Mouse (Mus musculus) 3134 (cell line): Measurements from ENCODE around the gene Atrnl1.

ENCODE experiments used
- DNase-seq: peaks from one replicate; pipeline ENCODE4 v3.0.0-alpha.2; 2011; ENCODE audit warnings: low spot score; ENCODE audit not compliant: insufficient read length; ENCODE audit errors: extremely low read depth

Atrnl1 gene

DNA sequence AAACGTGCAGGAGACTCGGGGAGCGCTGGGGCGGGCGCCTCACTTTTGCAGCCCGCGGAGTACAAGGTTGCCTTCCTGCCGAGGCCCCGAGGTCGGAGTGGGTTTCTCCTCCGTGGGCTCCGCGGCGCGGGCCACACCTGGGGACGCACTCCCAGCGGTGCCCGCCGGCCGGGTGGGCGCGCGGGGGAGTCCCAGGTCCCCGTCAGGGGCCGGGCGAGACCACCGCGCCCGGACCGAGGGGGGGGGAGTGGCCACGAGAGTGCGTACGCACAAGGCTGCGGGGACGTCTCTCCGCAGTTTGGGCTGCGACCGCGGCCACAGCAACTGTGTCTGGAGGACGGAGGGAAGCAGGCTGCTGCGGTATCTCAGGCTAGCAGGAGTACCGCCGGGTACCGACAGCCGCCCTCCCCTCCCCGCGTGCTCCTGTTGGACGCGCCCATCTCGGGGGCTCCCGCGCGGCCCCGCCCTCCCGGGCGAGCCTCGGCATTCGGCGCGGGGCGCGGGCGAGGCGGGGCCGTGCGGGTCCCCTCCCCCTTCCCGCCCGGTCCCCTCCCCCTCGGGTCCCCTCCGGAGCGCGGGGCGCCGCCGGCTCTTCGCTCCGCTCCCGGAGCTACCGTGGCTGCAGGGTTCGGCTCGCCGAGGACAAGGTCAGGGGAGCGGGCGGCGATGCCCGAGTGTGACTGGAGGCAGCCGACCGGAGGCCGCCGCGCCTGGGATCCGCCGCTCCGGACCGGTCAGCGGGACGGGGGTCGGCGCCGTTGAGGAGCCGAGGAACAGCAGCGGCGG, at the start of gene Atrnl1:
TSS of gene Atrnl1 (plus strand) at position 559 of the 786 bp plus-strand sequence.
- DNase-seq: peak; percentile 88

DNA sequence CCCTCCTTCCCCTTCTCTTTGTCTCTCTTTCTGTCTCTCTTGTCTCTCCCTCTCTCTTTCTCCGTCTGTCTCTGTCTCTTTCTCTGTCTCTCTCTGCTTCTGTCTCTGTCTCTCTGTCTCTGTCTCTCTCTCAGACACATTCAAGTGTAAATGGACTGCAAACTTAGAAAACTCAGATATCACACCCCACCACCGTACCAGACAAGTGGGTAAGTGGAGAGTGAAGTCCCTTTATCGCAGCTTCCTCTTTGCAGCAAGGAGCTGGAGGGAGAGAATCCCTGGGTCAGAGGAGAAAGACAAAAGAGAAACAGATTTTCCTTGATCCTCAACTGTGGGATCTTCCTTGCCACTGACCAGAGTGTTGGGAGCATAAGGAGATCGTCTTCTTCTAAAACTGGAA, 49.3 kb upstream of the Atrnl1 start:
- no peak for DNase-seq

DNA sequence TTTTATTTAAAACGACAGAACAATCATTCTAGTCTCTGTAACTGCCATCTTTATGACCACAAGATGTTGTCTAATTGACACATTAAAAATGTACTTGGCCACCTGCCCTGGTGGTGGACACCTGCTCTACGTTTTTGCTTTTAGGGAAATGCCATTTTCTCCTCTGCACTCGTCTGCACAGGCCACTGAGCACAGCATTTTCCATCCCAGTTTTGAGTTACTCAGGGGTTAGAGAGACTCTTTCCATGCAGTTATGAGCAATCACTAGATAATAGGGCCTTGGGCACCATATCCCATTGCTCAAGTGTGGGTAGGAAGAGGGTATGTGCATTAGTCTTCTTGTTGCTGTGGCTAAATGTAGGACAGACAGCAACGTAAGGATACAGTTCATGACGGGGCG, 41.8 kb upstream of the Atrnl1 start:
- no peak for DNase-seq

DNA sequence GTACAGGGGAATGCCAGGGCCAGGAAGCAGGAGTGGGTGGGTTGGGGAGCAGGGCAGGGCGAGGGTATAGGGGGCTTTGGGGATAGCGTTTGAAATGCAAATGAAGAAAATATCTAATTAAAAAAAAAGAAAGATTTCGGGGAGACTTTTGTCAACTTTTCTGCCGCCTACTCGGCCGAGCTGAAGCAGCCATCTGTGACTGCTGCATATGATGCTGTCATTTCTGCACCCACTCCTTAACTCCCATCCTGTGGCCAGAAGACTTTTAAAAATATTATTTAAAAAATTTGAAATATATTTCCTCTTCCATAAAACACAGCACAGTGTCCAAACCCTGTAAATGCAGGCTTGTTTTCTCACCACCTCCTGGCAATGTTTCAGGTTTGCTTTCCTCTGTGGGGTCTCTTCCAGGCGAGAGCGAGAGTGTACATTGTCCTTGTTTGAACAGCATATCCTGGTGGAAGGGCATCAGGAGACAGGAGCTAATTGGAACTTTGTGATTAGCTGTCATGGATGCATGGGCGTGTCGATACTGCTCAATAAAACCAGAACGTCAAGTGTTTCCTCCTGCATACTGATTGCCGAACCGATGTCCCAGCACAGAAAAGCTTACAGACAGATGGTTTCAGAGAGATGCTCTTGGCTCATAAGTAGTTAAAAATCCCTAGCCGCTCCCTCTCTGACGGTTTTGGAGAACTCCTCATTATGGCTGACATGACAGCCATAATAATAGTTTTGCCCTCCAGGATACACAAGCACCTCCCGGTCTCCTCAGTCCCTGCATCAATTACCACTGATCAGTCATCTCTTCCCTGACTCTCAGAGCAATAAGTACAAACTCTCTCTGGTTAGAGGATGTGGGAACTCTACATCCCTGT, 38.2 kb upstream of the Atrnl1 start:
- DNase-seq: no peak

DNA sequence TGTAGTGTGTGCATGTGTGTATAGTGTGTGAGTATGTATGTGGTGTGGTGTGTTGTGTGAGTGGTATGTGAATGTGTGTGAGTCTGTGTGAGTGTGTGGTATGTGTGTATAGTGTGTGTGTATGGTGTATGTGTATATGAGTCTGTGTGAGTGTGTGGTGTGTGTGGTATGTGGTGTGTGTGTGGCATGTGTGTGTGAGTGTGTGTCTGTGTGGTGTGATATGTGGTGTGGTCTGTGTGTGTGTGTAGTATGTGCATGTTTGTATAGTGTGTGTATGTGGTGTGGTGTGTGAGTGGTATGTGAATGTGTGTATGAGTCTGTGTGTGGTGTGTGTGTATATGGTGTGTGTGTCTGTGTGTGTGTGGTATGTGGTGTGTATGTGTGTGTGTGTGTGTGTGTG, 37.4 kb upstream of the Atrnl1 start:
- no peak for DNase-seq

DNA sequence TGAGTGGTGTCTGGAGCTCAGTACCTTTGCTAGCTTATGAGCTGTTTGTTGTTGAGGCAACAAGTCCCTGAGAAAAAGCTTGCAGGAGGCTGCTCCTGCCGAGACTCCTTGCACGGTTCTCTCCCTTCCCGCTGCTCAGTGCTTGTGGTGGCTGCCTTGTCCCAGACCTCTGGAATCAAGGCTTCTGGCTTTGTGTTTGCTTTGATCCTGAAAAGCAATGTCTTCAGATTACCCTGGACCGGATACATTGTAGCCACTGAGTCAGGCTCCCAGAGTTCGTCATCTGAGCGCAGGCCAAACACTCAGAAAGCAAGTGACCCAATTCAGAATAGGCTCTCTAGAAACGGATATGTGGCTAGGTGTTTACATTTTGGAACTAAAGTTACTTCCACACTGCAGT, 35.8 kb upstream of the Atrnl1 start:
- DNase-seq: no peak

DNA sequence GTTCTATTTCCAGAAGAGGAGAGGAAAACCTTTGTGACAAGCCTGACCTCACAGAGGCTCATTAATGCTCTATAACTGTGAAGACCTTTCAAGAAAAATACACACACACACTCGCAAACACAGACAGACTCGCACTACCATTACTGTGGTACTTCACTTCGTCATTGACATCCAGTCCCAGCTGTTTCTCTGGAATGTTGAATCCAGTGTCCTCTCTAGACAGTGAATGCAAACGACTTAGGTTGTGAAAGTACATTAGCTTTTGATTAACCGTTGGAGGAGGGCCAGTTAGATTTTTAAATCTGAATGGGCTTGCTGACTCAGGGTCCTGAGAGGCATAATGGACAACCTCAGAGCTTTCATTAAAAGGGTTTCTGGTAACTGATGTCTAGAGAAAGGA, 34.0 kb upstream of the Atrnl1 start:
- no peak for DNase-seq

DNA sequence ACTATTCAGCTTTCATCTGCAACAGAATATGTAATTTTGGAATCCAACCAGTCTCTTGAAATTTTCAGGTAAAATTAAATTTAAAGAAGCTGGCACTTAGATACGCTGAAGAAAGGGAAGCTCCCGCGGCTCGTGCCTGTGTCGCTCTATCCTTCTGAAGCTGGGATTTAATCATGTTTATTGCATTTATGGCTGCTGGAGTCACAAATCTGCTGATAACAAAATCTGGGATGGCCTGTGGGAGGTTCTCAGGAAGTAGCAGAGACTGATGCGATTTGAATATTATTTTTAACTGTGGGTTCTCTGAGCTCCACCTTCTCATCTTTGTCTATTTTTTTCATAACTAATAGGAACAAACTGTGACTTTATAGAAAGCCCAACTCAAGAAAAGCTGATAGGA, 33.6 kb upstream of the Atrnl1 start:
- no peak for DNase-seq

DNA sequence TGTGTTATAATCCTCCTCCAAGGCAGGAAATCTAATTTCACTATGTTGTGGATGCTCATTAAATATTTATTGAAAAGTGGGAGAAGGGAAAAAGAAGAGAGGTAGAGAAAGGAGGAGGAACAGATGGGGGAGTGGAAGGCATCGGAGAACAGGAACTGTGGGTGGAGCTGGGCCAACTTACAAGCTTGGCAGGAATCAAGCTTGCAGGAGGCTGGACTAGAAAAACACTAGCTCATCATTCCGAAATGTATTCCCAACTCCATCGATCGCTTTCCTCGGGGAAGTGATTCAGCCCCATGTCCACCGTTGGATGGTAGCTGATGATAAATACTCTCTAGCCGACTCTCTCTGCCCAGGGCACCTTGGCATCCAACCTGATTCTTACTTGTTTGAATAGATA, 29.9 kb upstream of the Atrnl1 start:
- no peak for DNase-seq

DNA sequence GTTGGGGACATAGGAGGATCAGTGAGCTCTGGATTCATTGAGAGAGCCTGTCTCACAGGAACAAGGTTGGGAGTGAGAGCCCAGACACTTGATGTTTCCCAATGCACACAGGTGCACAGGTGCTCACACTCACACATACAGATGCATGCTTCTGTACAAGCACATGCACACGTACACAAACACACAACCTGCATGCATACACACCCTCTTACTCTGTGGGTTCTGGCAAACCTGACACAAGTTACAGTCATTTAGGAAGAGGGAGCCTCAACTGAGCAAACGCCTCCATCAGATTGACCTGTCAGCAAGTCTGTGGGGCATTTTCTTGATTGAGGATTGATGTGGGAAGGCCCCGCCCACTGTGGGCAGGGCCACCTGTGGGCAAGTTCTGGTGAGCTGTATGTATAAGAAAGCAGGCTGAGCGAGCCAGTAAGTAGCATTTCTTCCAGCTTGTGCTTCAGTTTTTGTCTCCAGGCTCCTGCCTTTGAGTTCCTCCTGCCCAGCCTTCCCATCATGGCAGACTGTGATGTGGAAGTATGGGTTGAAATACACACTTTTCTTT, 25.5 kb upstream of the Atrnl1 start:
- no peak for DNase-seq

DNA sequence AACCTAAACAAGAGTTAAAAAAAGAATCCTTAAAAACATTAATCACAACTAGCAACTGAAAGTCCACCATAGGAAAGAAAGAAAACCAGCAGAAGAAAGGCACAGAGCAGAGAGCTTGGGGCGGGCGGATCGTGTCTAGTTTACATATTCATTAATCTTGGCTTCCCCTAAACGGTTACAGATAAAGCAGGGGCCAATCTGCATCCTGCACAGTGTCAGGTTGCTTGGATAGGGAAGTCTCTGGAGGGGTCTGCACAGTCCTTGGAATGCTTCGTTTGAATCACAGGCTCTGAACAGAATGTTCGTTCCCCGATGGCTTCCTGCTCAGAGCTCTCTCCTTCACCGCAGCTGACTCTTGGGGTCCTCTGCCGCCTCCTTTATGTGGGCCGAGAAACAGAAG, 24.7 kb upstream of the Atrnl1 start:
- DNase-seq: no peak

DNA sequence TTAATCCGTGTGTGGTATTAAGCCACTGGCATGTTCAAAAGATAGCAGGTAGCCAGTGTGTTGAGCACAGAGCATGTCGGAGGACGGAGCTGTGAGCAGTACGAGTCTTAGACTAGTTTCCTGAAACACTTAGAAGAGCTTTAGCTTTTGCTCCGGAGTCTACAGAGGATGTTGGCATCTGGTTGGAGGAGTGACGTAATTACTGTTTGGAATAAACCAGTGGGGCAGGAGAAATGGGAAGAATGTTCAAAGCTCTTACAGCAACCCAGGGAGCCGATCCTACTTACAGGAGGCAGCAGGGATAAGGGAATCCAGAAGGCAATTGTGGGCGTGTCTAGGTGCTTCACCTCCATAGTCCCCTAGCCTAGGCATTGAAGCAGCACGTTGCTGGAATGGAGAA, 21.3 kb upstream of the Atrnl1 start:
- no peak for DNase-seq

DNA sequence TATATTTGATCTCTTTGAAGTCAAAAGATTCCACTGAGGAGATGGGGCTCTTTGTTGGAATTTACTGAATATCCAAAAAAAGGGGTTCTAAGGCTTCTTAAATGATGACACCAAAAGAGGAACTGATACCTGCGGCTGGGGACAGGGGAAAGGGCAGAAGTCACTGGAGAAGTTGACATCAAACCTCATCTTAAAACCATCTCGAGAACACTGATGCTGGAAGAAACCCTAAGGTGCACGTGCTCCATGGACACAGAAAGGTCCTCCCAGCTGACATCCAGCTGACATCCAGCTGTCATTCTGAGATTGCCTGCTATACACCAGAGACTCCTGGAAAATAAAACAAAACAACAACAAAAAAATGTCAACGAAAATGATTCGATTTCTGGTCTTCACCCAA, 19.9 kb upstream of the Atrnl1 start:
- no peak for DNase-seq

DNA sequence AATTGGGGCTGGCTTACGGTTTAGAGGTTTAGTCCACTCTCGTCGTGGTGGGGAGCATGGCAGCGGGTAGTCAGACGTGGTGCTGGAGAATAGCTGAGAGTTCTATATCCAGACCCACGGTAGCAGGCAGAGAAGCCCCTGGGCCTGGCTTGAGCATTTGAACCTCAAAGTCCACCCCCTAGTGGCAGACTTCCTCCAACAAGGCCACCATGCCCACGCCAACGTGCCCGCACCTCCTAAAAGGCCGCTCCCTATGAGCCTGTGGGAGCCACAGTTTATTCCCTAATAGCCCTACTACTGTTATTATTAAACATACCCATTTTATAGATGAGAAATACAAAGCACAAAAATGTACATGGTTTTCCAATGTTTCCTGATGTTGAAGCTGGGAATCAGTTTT, 19.2 kb upstream of the Atrnl1 start:
- no peak for DNase-seq

DNA sequence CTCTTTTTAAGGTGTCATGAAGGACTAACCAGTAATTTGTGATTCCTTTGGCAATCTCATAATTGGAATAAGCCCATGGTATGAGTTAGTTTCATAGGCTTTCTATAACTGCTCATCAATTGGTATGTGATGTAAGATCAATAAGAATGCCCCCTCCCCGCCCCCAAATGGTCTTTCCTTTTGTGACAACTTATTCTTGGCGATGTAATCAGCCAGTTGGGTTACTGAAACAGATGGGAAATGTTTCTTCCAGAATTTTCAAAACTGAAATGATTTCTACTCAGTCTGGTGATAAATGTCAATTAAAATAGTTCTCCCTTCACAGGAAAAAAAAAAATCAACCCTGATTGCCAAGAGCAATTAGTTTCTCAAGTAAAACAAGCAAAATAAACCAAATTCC, 18.5 kb upstream of the Atrnl1 start:
- DNase-seq: no peak

DNA sequence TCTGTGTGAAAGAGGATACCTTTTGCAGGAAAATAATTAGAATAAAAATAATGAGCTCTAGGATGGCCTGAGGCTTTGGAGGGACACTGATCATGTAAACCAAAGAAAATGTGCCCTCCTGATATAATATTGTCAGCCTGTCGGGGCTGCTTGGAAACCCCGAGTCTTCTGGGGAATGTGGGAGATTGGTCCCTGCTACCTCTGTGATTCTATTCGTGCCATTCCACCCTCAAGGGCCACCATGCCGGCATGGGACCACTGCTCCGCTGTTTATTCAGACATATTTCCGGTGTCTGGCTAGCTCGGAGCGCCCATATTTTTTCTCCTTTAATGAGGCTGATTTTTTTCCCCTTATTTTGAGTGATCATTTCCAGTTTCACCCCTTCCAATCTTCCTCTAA, 11.7 kb upstream of the Atrnl1 start:
- DNase-seq: no peak

DNA sequence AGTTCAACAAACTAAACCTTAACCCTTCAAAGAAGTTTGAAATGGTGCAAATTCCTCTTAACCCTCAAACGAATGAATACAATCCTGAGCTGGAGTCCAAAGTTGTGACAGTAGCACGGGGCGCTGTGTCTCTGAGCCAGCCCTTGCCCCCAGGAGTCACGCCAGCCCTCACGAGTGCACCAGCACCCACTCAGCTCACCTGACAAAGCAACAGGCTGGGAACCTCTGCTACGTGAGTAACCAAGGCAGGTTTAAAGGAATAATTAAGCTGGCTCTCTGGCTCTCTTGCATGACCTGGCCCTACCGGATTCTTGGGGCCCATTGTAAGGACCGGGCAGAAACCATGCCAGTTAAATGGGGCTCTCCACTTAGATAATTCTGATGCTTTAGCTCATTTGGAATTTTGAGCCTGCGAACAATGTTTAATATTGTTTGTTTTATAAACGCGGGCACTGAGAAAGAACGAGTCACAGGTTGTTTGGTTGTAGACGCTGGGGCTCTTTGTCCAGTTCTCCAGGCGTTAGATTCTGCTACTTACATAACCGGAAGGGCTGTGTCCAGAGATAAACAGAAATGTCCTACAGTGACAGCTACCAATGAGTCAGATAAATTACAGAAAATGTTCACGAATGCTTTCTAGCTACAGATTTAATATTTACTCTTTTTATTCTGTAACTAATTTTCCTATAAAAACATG, 10.5 kb upstream of the Atrnl1 start:
- DNase-seq: no peak

DNA sequence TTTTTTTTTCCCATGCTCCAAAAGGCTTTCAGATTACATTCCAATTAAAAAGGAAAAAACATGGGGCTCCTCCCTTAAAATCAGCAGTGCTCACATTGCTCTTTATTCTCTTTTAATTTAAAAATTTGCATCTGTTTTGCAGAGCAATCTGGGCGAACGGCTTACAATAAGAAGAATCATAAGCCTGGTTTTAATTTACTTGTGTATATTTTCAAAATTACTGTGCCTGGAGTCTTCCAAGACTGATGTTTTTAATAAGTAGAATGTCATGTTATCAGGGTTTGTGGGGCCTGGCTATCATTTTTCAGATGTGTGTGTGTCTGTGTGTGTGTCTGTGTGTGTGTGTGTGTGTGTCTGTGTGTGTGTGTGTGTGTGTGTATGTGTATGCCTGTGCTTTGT, 9.9 kb upstream of the Atrnl1 start:
- no peak for DNase-seq

DNA sequence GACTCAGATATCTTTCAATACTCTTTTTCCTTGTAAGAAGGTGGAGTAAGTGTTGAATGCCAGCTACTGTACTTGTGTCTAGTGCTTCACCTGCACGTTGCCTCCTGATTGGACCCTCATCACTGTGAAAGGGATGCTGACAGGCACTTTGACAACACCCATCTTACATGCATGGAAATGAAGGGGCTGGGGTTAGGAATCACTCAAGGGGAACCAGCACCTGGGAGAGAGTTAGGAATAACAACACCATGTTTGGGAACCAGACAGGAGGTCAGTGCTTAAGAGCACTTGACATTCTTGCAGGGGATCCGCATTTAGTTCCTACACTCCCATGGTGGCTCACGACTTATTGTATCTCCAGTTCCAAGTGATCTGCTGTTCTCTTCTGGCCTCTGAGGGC, 7.2 kb upstream of the Atrnl1 start:
- DNase-seq: no peak

DNA sequence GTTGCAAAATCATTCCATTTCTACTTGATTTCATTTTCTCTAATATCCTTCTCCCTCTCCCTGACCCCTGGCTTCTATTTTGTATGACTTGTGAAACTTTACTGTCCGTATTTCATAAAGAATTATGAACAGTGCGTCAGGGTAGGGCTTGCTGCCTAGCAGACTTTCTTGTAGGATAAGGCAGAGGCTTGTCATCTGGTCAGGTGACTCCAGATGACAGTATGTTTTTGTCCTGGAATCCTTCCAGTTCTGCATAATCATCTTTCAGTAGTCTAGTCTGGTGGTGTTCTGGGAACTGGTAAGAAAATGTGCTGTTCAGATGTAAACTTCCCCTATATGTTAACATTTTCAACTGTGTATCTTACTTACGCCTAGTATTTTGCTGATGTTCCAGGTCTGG, 4.9 kb upstream of the Atrnl1 start:
- DNase-seq: no peak

DNA sequence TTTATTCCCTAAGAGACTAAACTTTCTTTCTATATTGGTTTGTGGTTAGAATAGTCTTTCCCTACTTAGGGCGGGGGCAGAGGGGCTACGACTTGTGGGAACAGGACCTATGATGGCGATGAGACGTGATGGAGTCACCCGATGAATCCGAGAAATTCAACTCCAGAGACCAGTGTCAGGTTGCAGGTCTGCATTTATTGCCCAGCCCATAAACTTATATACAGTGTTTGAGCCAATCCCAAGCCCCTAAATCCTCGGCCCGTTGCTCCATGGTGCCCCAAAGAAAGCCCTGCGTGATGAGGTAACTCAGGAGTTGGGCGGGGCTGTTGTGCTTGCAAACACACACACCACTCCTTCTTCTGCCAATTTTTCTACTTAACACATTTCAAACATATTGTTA, 4.5 kb upstream of the Atrnl1 start:
- DNase-seq: no peak
